Mouse (Mus musculus) effector memory CD4-positive, alpha-beta T cell, adult 7 months (primary cell): ENCODE data around the gene Ces1f. TPM values are rescaled to one million over a fixed set of nuclear protein-coding genes. Genes with fewer than 3 reads are reported as not detected.

Experiments
- polyA plus RNA-seq: library from polyadenylated mRNA; unstranded; fragments of 100-300 nt; shearing (Covaris generic); gene quantifications from one replicate; pipeline ENCODE4 v1.2.1, GENCODE M21; 2017

The Ces1f gene
- polyA plus RNA-seq: not detected

DNA sequence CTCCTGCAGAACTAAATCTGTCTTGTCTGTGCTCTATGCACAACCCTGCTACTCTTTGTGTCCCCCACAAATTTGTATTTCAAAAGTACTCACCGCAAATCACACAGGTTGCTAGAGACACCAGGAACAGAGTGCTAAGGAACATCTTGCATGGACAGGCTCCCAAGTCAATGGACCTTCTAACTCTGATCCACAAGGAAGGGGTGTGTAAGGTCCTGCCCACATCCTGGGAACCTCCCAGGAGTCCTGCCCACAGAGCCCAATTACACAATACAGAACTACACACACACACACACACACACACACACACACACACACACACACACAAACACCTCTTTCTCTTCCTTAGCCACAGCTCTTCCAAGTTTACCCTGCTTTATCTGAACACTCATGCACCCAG lies at the start of gene Ces1f:
Gene Ces1f (minus strand): TSS at position 192 of the 400 bp plus-strand sequence.

DNA sequence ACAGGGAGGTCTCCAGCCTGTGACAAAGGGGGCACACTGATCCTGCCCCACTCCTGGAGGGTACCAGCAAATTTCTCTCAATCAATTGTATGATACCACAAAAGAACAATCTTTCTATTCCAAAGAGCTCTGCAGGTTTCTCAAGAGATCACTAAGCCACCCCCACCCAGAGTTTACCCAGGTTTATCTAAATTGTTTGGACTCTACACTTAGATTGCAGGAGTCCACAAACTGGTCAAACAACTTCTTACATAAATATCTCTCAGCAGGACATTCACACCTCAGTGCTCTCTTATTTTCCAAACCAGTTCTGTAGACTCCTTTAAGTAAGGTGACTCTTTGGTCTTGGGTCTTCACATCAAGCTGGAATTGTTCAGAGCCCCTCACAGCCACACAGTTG lies 50.1 kb downstream of the Ces1f start, which contains the start of gene Ces1e:
Gene Ces1e (minus strand): TSS at position 174 of the 400 bp plus-strand sequence.

Other genes with a start within 250 kb of the Ces1f start
- gene Ces1a, start 231.6 kb downstream of the Ces1f start, polyA plus RNA-seq: not detected
- not detected for gene Ces1b, start 199.7 kb downstream of the Ces1f start, polyA plus RNA-seq
- gene Ces1c, start 148.5 kb downstream of the Ces1f start, polyA plus RNA-seq: not detected
- not detected for gene Ces1d, start 81.9 kb downstream of the Ces1f start, polyA plus RNA-seq
- not detected for gene Ces1e, start 50.1 kb downstream of the Ces1f start, polyA plus RNA-seq
- gene Ces1g, start 57.6 kb upstream of the Ces1f start, polyA plus RNA-seq: not detected
- not detected for gene Ces1h, start 100.0 kb upstream of the Ces1f start, polyA plus RNA-seq